Mouse (Mus musculus) liver, adult 2 months (tissue): Measurements from ENCODE around the gene Cacna1c.

Source experiments
- CTCF ChIP-seq: fragments of 200-500 bp; IDR thresholded peaks from 2 replicates; pipeline ENCODE4 v1.5.1; 2011; ENCODE audit warnings: low read depth, low read length, control low read depth
- POLR2A ChIP-seq: fragments of 200-500 bp; IDR thresholded peaks from 2 replicates; pipeline ENCODE4 v1.6.1; 2011; ENCODE audit warnings: low read length, control low read depth; ENCODE audit not compliant: insufficient read depth; ENCODE audit errors: extremely low read depth

- TF ChIP-seq POLR2A: no peak
- no peak for TF ChIP-seq CTCF
These were observed 159.2 kb downstream of the Cacna1c start for GRCm38 (mm10) chr6:119037047-119037446.
